Comparison of ENCODE assay signal across 9 mouse cellular contexts in the genomic region with DNA sequence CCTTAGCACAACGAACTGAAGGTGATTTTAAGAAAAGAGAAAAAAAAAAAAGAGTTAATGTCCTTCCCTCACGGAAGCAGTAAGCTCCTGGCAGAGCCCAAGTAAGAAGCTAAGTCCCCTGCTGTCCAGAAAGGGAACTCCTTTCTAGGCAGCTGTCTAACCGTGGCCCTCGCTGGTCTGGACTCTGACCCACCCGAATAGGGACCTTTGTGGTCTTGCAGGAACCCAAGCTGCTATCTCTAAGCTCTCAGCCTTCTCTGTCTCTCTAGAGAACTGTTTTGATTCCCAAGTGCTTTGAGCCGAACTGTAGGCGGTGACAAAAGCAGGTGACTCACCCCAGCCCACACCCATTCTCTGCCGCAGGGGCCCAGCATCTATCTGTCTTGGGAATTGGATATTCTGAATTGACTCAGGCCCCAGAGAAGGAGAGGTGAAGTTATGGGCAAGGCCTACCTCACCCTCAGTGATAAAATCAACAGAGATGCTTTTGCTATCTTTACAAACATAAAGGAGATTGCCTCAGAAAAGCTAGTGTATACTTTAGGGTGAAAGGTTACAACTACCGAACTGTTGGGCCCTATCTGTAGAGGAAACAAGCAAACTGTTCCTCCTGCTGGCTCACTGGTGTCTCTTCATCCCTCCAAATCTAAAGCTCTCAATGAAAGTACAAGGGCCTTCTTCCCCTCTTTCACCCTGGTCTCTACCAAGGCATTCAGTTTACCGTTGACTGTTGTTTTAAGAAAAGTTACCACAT. TPM values are rescaled to one million over a fixed set of nuclear protein-coding genes. Genes with fewer than 3 reads are reported as not detected.
DNase-seq lines count a peak whose midpoint lies in the region; ATAC-seq lines count a peak whose summit lies in the region.
"Had no signal": no experiment of that assay in that cellular context is flagged by ENCODE, and none has a peak within 500 bp of the region (broad histone marks: within the 10 kb centered on the region; RNA-seq: fewer than 3 reads in every experiment).

No protein-coding gene starts in this region.

- no peak overlapping the region for H3K4me3 ChIP-seq in hindbrain, embryonic 11.5 days (ENCODE audit: low read depth, low read length)

- H3K36me3 ChIP-seq in hindbrain, embryonic 11.5 days (ENCODE audit: control insufficient read depth, insufficient read depth, low read length): no peaks in the 10 kb centered on the region

- no peaks in the 10 kb centered on the region for H3K4me1 ChIP-seq in hindbrain, embryonic 11.5 days (replicated peaks; ENCODE audit: control insufficient read depth, insufficient read depth, low read length)

- no peak overlapping the region for H3K4me2 ChIP-seq in hindbrain, embryonic 11.5 days (replicated peaks; ENCODE audit: low read depth, low read length)

- H3K27ac ChIP-seq in hindbrain, embryonic 11.5 days (ENCODE audit: low read depth, low read length): no peak overlapping the region

- H3K9ac ChIP-seq in hindbrain, embryonic 11.5 days (ENCODE audit: low read depth, low read length): no peak overlapping the region

- no peaks in the 10 kb centered on the region for H3K27me3 ChIP-seq in hindbrain, embryonic 11.5 days (ENCODE audit: control insufficient read depth, insufficient read depth, low read length)

- H3K9me3 ChIP-seq in hindbrain, embryonic 11.5 days (ENCODE audit: control insufficient read depth, low read length): no peaks in the 10 kb centered on the region

- peak; percentile 51 for DNase-seq in layer of hippocampus, adult 9-11 months
- no peak for DNase-seq in layer of hippocampus, postnatal 25 days (ENCODE audit: extremely low spot score in 1 of 2, low spot score in 1 of 2)
- DNase-seq in CD4-positive, CD25-positive, alpha-beta regulatory T cell, adult 2 months (ENCODE audit: low read depth, low spot score): peak; percentile 46
- DNase-seq in T-cell, adult 2 months (ENCODE audit: low spot score): peak; percentile 1
- peak; percentile 48 for DNase-seq in kidney, postnatal 14 days
- no peak for DNase-seq in embryo, embryonic 10 days (ENCODE audit: low spot score)
- no peak for DNase-seq in thymus, postnatal 10 days (ENCODE audit: low spot score in 2 of 2)
- no peak for DNase-seq in hindbrain, embryonic 11.5 days (ENCODE audit: low spot score)
- DNase-seq: heart, adult 18-20 months had no signal

- 81% methylated on average over 10 of the region's 10 CpGs for WGBS in hindbrain, embryonic 11.5 days

- ATAC-seq in hindbrain, embryonic 11.5 days (ENCODE audit: low FRiP score): no peak

RNA-seq across cellular contexts. Expression of gene Adcy9, which starts 49.5 kb away (rescaled TPM):
- total RNA-seq in layer of hippocampus, postnatal 25 days (2021): 10 to 100 TPM; 92.5 to 98.5 TPM
- 1.3 and 1.7 TPM in 2 replicates for polyA plus RNA-seq in hindbrain, embryonic 11.5 days (2014; fragmentation: Nextera tagmentation; extraction: Ambion mirVana)

Comparison
In these comparisons a context has a peak if more than half of its experiments do, and no peak if none do; other contexts are left out.
1. DNase-seq: peak in layer of hippocampus, adult 9-11 months (single experiment), CD4-positive, CD25-positive, alpha-beta regulatory T cell, adult 2 months (single experiment), T-cell, adult 2 months (single experiment) and kidney, postnatal 14 days (single experiment); none in layer of hippocampus, postnatal 25 days (0 of 2), embryo, embryonic 10 days (single experiment), thymus, postnatal 10 days (0 of 2) and hindbrain, embryonic 11.5 days (single experiment).